Mouse (Mus musculus) stomach, postnatal 0 days (tissue): Measurements from ENCODE around the gene Pdzd2.
A peak's percentile ranks its signal among the peaks of the same experiment; 100 is the strongest.

Experiments
- CTCF ChIP-seq: IDR thresholded peaks from 2 replicates; pipeline ENCODE4 v1.5.1; 2016; ENCODE audit warnings: antibody characterized with exemption, low read depth, mild to moderate bottlenecking, moderate library complexity
- EP300 ChIP-seq: optimal IDR thresholded peaks from 2 replicates; pipeline ENCODE3; 2016; ENCODE audit warnings: antibody characterized with exemption

DNA sequence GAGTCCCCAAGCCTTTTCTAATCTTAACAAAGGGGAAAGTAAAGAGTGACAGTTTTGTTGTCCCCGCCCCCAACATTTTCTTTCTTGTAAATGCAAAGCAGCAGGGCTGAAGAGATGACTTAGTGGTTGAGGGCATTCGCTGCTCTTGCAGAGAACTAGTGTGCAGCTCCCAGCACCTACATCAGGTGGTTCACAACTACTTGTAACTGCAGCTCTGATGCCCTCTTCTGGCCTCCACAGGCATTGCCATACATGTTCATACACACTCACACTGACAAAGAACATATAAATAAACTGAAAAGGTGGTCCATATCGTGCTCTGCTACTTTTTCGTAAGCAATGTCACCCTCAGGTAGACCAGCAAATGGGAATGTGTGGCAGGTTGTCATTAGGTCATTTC lies 116.2 kb downstream of the Pdzd2 start:
- TF ChIP-seq CTCF (peak; percentile 14; the same call in 1 of the 2 replicates), EP300 (no peak)
